Mouse (Mus musculus): Measurements from ENCODE around the gene Hbb-bs.
"Not testable (repeated sequence)": the region's sequence is repeated elsewhere in the genome, so short reads cannot be mapped to it uniquely, and the experiment has no call there.

Hbb-bs gene

GRCm38 (mm10) chr7:103827808-103828207 is at the start of gene Hbb-bs:
Gene Hbb-bs, minus strand, starts transcription at chr7:103828096.
- no peak for DNase-seq (ENCODE audit: low spot score)

GRCm38 (mm10) chr7:103877093-103877492 is 49.2 kb upstream of the Hbb-bs start:
- DNase-seq (ENCODE audit: low spot score) = no peak

- DNase-seq (ENCODE audit: low spot score) = no peak
These were observed 46.6 kb upstream of the Hbb-bs start for GRCm38 (mm10) chr7:103874451-103874850.

GRCm38 (mm10) chr7:103873064-103873463 is 45.2 kb upstream of the Hbb-bs start:
- DNase-seq (ENCODE audit: low spot score) = no peak

GRCm38 (mm10) chr7:103870667-103871066 is 42.8 kb upstream of the Hbb-bs start:
- no peak for DNase-seq (ENCODE audit: low spot score)

- DNase-seq (ENCODE audit: low spot score) = no peak
These were observed 37.8 kb upstream of the Hbb-bs start for GRCm38 (mm10) chr7:103865716-103866115.

- no peak for DNase-seq (ENCODE audit: low spot score)
These were observed 33.6 kb upstream of the Hbb-bs start for GRCm38 (mm10) chr7:103861531-103861930.

GRCm38 (mm10) chr7:103860855-103861254 is 33.0 kb upstream of the Hbb-bs start:
- DNase-seq (ENCODE audit: low spot score) = no peak

- no peak for DNase-seq (ENCODE audit: low spot score)
These were observed 31.2 kb upstream of the Hbb-bs start for GRCm38 (mm10) chr7:103859076-103859475.

GRCm38 (mm10) chr7:103854669-103855068 is 26.8 kb upstream of the Hbb-bs start:
- DNase-seq (ENCODE audit: low spot score) = no peak

GRCm38 (mm10) chr7:103853090-103853489 is 25.2 kb upstream of the Hbb-bs start, which contains the start of gene Hbb-y:
Gene Hbb-y, minus strand, starts transcription at chr7:103853216.
- DNase-seq (ENCODE audit: low spot score) = no peak

GRCm38 (mm10) chr7:103844525-103845325 is 16.8 kb upstream of the Hbb-bs start:
- no peak for DNase-seq (ENCODE audit: low spot score)

GRCm38 (mm10) chr7:103843034-103843433 is 15.1 kb upstream of the Hbb-bs start, which contains the start of gene Hbb-bh1:
Gene Hbb-bh1, minus strand, starts transcription at chr7:103843164.
- no peak for DNase-seq (ENCODE audit: low spot score)

- DNase-seq (ENCODE audit: low spot score) = no peak
These were observed 12.4 kb upstream of the Hbb-bs start, which contains the start of gene Hbb-bh2 for GRCm38 (mm10) chr7:103840268-103840667. Gene Hbb-bh2, minus strand, starts transcription at chr7:103840520.

GRCm38 (mm10) chr7:103827139-103827538 is 757 bp downstream of the Hbb-bs start:
- DNase-seq (ENCODE audit: low spot score) = not testable (repeated sequence)

GRCm38 (mm10) chr7:103826255-103826887 is 1.5 kb downstream of the Hbb-bs start:
- DNase-seq (ENCODE audit: low spot score) = no peak

- DNase-seq (ENCODE audit: low spot score) = no peak
These were observed 2.2 kb downstream of the Hbb-bs start for GRCm38 (mm10) chr7:103825536-103826254.

- no peak for DNase-seq (ENCODE audit: low spot score)
These were observed 3.3 kb downstream of the Hbb-bs start for GRCm38 (mm10) chr7:103824597-103824996.

GRCm38 (mm10) chr7:103815085-103815484 is 12.8 kb downstream of the Hbb-bs start:
- not testable (repeated sequence) for DNase-seq (ENCODE audit: low spot score)

GRCm38 (mm10) chr7:103813766-103814165 is 14.1 kb downstream of the Hbb-bs start, which contains the start of gene Hbb-bt:
Gene Hbb-bt, minus strand, starts transcription at chr7:103813996.
- no peak for DNase-seq (ENCODE audit: low spot score)

- not testable (repeated sequence) for DNase-seq (ENCODE audit: low spot score)
These were observed 14.7 kb downstream of the Hbb-bs start for GRCm38 (mm10) chr7:103813152-103813551.

- DNase-seq (ENCODE audit: low spot score) = no peak
These were observed 15.7 kb downstream of the Hbb-bs start for GRCm38 (mm10) chr7:103812174-103812573.

Data from layer of hippocampus, adult 9-10 months (tissue).